Comparison of ENCODE assay signal across 11 mouse cellular contexts in the genomic region with DNA sequence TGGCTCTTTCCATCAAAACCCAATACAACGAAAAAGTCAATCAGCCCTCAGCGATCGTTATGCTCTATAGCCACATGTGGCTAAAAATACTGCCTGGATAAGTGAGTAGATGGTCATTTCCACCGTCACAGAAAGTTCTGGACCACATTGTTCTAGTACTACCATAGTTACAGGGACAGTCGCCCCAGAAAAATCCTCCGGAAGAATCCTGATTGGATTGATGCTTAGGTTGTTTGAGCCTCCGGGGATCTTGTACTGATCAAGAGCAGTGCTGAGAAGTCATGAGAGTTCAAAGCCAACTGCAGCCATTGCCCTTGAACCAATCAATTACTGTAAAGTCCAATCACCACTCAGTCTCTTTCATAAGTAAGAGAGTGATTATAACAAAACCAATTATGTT. TPM values are rescaled to one million over a fixed set of nuclear protein-coding genes. Genes with fewer than 3 reads are reported as not detected.
DNase-seq lines count a peak whose midpoint lies in the region; ATAC-seq lines count a peak whose summit lies in the region.
"Had no signal": no experiment of that assay in that cellular context is flagged by ENCODE, and none has a peak within 500 bp of the region (broad histone marks: within the 10 kb centered on the region; RNA-seq: fewer than 3 reads in every experiment).

No protein-coding gene starts in this region.

- 41% methylated on average over 7 of the region's 7 CpGs for WGBS in intestine, embryonic 15.5 days
- 48% methylated on average over 7 of the region's 7 CpGs for WGBS in intestine, embryonic 16.5 days
- WGBS in embryonic facial prominence, embryonic 10.5 days, result 33% methylated on average over 7 of the region's 7 CpGs
- 22% methylated on average over 7 of the region's 7 CpGs for WGBS in forebrain, embryonic 13.5 days
- WGBS in limb, embryonic 13.5 days, result 24% methylated on average over 7 of the region's 7 CpGs

- no peak for ATAC-seq in intestine, embryonic 15.5 days
- ATAC-seq in intestine, embryonic 16.5 days, result no peak
- no peak for ATAC-seq in forebrain, embryonic 13.5 days
- no peak for ATAC-seq in limb, embryonic 13.5 days (ENCODE audit: low FRiP score, low read depth)

- no peak overlapping the region for H3K9ac ChIP-seq in intestine, embryonic 15.5 days
- no peak overlapping the region for H3K9ac ChIP-seq in intestine, embryonic 16.5 days (ENCODE audit: low read depth, low read length)
- no peak overlapping the region for H3K9ac ChIP-seq in forebrain, embryonic 13.5 days
- H3K9ac ChIP-seq in limb, embryonic 13.5 days, result 0 out of 2 replicates have a peak overlapping the region, but pooled peaks have one; percentile 32

- no peaks in the 10 kb centered on the region for H3K36me3 ChIP-seq in intestine, embryonic 15.5 days
- H3K36me3 ChIP-seq in intestine, embryonic 16.5 days (ENCODE audit: control insufficient read depth, insufficient read depth, low read length), result no peaks in the 10 kb centered on the region
- no peaks in the 10 kb centered on the region for H3K36me3 ChIP-seq in embryonic facial prominence, embryonic 10.5 days (replicated peaks)
- H3K36me3 ChIP-seq in forebrain, embryonic 13.5 days (ENCODE audit: poor library complexity, severe bottlenecking), result no peaks in the 10 kb centered on the region
- no peaks in the 10 kb centered on the region for H3K36me3 ChIP-seq in limb, embryonic 13.5 days

- no peak overlapping the region for H3K4me3 ChIP-seq in intestine, embryonic 15.5 days (replicated peaks)
- H3K4me3 ChIP-seq in intestine, embryonic 16.5 days (ENCODE audit: low read length), result no peak overlapping the region
- H3K4me3 ChIP-seq in embryonic facial prominence, embryonic 10.5 days, result peak overlapping the region; percentile 35; the same call in 1 of the 2 replicates
- H3K4me3 ChIP-seq in forebrain, embryonic 13.5 days, result no peak overlapping the region
- no peak overlapping the region for H3K4me3 ChIP-seq in limb, embryonic 13.5 days
- H3K4me3 ChIP-seq: gastrocnemius, adult 2 months had no signal

- H3K4me1 ChIP-seq in intestine, embryonic 15.5 days (replicated peaks), result peaks cover 9% of the 10 kb centered on the region
- H3K4me1 ChIP-seq in intestine, embryonic 16.5 days (ENCODE audit: control insufficient read depth, insufficient read depth, low read length), result 0 out of 2 replicates have a peak, but pooled peaks cover 7% of the 10 kb centered on the region
- H3K4me1 ChIP-seq in embryonic facial prominence, embryonic 10.5 days, result peaks cover 39% of the 10 kb centered on the region
- peaks cover 45% of the 10 kb centered on the region for H3K4me1 ChIP-seq in forebrain, embryonic 13.5 days
- H3K4me1 ChIP-seq in limb, embryonic 13.5 days, result peaks cover 23% of the 10 kb centered on the region

- H3K27me3 ChIP-seq in intestine, embryonic 15.5 days (replicated peaks), result no peaks in the 10 kb centered on the region
- no peaks in the 10 kb centered on the region for H3K27me3 ChIP-seq in intestine, embryonic 16.5 days (replicated peaks; ENCODE audit: control insufficient read depth, insufficient read depth, low read length)
- peaks cover 75% of the 10 kb centered on the region for H3K27me3 ChIP-seq in embryonic facial prominence, embryonic 10.5 days (replicated peaks; ENCODE audit: low read depth, poor library complexity, severe bottlenecking)
- peaks cover 31% of the 10 kb centered on the region for H3K27me3 ChIP-seq in forebrain, embryonic 13.5 days
- peaks cover 29% of the 10 kb centered on the region for H3K27me3 ChIP-seq in limb, embryonic 13.5 days

- DNase-seq in embryonic facial prominence, embryonic 10.5 days (ENCODE audit: low spot score), result no peak
- no peak for DNase-seq in urinary bladder, postnatal 36 days (ENCODE audit: low spot score in 2 of 2)
- DNase-seq in adrenal gland, postnatal 10 days, result no peak
- DNase-seq in cerebellum, postnatal 36 days, result no peak
- DNase-seq: gastrocnemius, adult 2 months; kidney, adult 9 months had no signal

- no peak overlapping the region for H3K27ac ChIP-seq in intestine, embryonic 15.5 days
- no peak overlapping the region for H3K27ac ChIP-seq in intestine, embryonic 16.5 days (ENCODE audit: low read length)
- H3K27ac ChIP-seq in embryonic facial prominence, embryonic 10.5 days (replicated peaks), result peak overlapping the region; percentile 78
- H3K27ac ChIP-seq in forebrain, embryonic 13.5 days, result no peak overlapping the region
- no peak overlapping the region for H3K27ac ChIP-seq in limb, embryonic 13.5 days
- H3K27ac ChIP-seq: gastrocnemius, adult 2 months had no signal

- H3K4me2 ChIP-seq in intestine, embryonic 15.5 days (replicated peaks), result peak overlapping the region; percentile 33
- H3K4me2 ChIP-seq in intestine, embryonic 16.5 days (ENCODE audit: low read depth, low read length), result no peak overlapping the region
- H3K4me2 ChIP-seq in forebrain, embryonic 13.5 days, result peak overlapping the region; percentile 41
- peak overlapping the region; percentile 51 for H3K4me2 ChIP-seq in limb, embryonic 13.5 days (replicated peaks)

- H3K9me3 ChIP-seq in intestine, embryonic 15.5 days, result no peaks in the 10 kb centered on the region
- H3K9me3 ChIP-seq in intestine, embryonic 16.5 days (ENCODE audit: control insufficient read depth, low read length), result no peaks in the 10 kb centered on the region
- no peaks in the 10 kb centered on the region for H3K9me3 ChIP-seq in embryonic facial prominence, embryonic 10.5 days
- no peaks in the 10 kb centered on the region for H3K9me3 ChIP-seq in forebrain, embryonic 13.5 days (replicated peaks)
- no peaks in the 10 kb centered on the region for H3K9me3 ChIP-seq in limb, embryonic 13.5 days

RNA-seq across cellular contexts. Expression of a gene that starts 56.0 kb away (rescaled TPM):
- 2.3 and 2.8 TPM in 2 replicates for polyA plus RNA-seq in intestine, embryonic 15.5 days (2015; fragmentation: Nextera tagmentation; extraction: Ambion mirVana)
- 1.2 and 1.8 TPM in 2 replicates for polyA plus RNA-seq in intestine, embryonic 16.5 days (2015; fragmentation: Nextera tagmentation; extraction: Ambion mirVana)
- 13.0 and 22.3 TPM in 2 replicates for polyA plus RNA-seq in embryonic facial prominence, embryonic 10.5 days (2016; fragmentation: Nextera tagmentation; extraction: Ambion mirVana)
- 87.1 and 92.7 TPM in 2 replicates for polyA plus RNA-seq in forebrain, embryonic 13.5 days (2015; fragmentation: Nextera tagmentation; extraction: Ambion mirVana)
- polyA plus RNA-seq in limb, embryonic 13.5 days (2015; fragmentation: Nextera tagmentation; extraction: Ambion mirVana), result 0.39 and 0.55 TPM in 2 replicates
- total RNA-seq in adrenal gland, postnatal 10 days (2021), result under 1 TPM in 1 of 2 experiments, not detected in 1; 0.36 TPM
- total RNA-seq: gastrocnemius, adult 2 months; megakaryocyte progenitor cell, adult 5-6 weeks had no signal
